Mouse (Mus musculus) right cerebral cortex, postnatal 4 days (tissue): ENCODE measurements around the gene Ampd1.
A peak's percentile ranks its signal among the peaks of the same experiment; 100 is the strongest.

Experiments used
- DNase-seq: peaks from one replicate; pipeline ENCODE4 v3.0.0-alpha.2; 2022

Ampd1 gene

GRCm38 (mm10) chr3:103073771-103074170, at the start of gene Ampd1:
Gene Ampd1 (plus strand): TSS chr3:103074014.
- no peak for DNase-seq

GRCm38 (mm10) chr3:103026174-103026573, 47.6 kb upstream of the Ampd1 start:
- no peak for DNase-seq

DNA sequence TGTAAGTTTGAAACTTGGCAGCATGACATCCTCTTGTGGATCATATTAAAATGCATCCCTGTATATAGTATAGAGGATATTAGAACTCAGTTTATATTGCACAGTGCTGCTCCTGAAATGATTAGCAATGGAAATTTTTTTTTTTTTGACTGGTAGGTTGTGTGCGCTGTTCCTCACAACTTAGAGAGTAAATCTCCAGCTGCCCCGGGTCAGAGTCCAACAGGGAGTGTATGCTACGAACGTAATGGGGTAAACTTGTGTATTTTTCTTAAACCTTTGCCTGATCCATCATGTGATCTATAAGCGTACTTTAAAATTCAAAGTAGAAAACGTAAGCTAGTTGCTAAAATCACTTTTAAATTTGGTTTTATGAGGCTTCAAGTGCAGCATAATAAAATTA, 33.5 kb upstream of the Ampd1 start:
- DNase-seq = no peak

- no peak for DNase-seq
These were observed 32.9 kb upstream of the Ampd1 start for GRCm38 (mm10) chr3:103040861-103041379.

DNA sequence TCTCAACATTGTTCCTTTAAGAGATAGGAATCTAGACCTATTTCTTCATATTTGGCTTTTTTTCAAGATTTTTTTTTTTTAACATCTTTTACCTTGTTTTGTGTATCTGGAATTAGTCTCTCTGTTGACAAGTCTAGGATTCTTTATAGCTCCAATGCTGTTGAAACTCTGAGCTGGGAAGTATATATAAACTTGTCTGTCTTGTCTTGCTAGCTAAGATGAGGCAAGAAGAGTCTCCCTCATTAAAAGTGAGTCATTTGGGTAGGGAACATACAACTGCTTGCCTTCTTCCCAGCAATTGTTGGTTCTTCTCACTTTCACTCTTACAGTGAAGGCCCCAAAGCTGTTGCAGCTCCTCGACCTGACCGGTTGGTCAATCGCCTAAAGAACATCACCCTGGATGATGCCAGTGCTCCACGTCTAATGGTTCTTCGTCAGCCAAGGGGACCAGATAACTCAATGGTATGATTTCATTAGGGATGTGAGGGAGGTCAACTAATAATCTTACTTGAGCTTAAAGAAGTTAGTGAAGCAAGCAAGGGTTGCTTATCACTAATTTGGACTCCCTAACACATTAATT, 17.7 kb upstream of the Ampd1 start:
- no peak for DNase-seq

GRCm38 (mm10) chr3:103057752-103058151, 16.1 kb upstream of the Ampd1 start:
- no peak for DNase-seq

DNA sequence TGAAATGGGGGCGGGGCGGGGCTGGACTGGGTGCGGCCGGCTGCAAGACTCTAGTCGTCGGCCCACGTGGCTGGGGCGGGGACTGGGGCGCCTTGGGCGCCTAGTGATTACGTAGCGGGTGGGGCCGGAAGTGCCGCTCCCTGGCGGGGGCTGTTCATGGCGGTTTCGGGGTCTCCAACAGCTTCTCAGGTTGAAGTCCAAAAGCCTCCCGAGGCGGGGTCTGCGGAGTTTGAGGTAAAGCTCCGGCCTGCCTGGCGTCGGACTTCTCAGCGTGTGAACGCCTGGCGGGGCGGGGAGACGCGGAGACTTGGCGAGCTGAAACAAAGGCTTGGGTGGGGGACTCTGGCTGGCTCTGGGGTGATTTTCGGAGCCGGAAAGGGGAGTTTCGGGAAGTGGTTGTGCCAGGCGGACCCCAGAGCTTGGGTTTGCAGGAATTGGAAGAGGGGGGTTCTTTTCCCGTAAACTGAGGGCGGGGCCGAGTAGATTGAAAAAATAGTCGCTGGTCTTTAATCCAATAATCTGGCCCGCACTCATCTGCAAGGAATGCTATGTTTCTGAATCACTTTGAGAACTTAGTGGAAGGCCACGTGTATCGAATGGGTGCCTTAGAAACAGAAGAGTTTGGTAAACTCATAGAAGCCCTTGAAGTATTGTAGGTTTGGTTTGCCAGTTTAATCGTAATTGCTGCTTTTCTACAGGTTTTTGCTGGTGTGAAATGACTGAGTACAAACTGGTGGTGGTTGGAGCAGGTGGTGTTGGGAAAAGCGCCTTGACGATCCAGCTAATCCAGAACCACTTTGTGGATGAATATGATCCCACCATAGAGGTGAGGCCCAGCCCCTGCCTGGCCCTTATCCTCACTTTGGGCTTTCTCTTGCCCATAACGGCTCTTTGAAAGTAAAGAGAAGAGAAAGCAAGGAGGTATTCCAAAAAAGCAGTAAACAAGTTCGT, 15.3 kb upstream of the Ampd1 start, which contains the start of gene Nras:
TSS of gene Nras (plus strand) at position 79 of the 951 bp plus-strand sequence.
- peak; percentile 98 for DNase-seq

DNA sequence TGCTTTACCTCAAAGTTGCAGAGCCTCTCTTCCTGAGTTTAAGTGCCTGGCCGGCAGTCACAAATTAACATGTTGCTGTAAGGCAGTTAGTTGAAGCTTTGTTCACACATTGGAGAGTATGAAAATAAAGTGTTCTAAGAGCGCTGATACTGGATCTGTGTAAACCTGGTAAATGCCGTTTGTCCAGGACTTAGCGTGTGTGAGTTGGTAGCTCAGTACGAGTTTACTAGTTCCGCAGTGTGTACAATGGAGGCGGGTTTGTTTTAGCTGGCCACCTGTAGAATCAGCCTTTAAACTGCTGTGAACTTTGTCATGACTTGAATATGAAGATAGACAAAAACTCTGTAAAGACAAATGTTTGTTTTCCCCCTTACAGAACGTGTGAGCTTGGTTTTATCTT, 6.9 kb upstream of the Ampd1 start:
- no peak for DNase-seq

- DNase-seq = no peak
These were observed 4.8 kb upstream of the Ampd1 start for GRCm38 (mm10) chr3:103068971-103069370.

- DNase-seq = no peak
These were observed 2.1 kb downstream of the Ampd1 start for GRCm38 (mm10) chr3:103075871-103076270.

DNA sequence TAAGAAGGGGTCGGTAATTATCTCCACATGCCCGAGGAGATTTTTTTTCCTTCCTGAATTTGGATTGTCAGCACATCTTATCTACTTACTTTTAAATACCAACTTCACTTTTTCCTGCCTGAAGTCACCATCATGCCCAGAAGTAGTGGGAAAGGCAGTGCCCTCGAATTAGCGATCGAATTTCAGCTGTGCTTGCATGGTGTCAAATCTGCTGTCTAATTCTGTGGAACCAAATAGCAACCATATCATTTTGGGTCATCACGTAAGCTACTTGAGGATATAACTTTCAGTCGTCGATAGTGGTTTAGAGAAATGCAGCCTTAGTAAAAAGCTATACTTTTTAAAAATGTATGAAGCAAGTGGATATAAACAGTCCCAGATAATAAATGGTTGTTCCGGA, 2.7 kb downstream of the Ampd1 start:
- no peak for DNase-seq

- DNase-seq = no peak
These were observed 5.5 kb downstream of the Ampd1 start for GRCm38 (mm10) chr3:103079301-103079700.

DNA sequence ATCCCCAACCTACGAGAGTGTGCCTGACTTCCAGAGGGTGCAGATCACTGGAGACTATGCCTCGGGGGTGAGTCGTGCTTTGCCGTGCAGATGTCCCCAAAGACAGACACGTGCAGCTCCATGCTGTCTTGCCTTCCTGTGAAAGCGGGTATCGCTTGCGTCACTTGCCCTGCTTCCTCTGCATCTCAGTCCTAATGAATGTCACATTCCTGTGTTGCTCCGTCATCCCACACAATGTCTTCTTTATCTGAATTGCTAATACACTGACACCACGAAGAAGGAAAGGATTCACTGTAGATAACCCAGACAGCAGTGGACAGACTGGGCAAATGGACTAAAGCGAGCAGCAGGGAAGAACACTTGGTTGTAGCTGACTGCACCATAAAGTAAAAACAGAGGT, 7.2 kb downstream of the Ampd1 start:
- no peak for DNase-seq

GRCm38 (mm10) chr3:103081861-103082453, 8.1 kb downstream of the Ampd1 start:
- DNase-seq = no peak

- DNase-seq = no peak
These were observed 8.9 kb downstream of the Ampd1 start for GRCm38 (mm10) chr3:103082761-103083160.

DNA sequence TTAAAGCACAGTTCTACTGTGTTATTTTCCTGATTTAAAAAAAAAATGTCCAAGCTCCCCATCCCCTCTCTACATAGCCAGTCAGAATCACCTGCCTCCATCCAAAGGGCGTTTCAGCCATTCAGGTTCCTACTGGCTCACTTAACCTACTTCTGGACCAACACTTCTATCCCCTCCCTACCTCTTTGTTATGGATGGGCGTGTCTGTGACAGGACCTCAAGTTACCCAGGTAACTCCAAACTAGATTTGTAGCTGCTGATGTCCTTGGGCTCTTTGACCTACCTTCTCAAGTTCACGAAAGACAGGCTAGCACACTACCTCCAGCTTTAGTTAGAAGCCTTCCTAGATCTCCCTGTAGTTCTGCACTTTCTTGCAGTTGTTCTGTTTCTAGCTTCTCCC, 12.2 kb downstream of the Ampd1 start:
- DNase-seq = no peak

GRCm38 (mm10) chr3:103091753-103092152, 17.9 kb downstream of the Ampd1 start:
- DNase-seq = no peak

DNA sequence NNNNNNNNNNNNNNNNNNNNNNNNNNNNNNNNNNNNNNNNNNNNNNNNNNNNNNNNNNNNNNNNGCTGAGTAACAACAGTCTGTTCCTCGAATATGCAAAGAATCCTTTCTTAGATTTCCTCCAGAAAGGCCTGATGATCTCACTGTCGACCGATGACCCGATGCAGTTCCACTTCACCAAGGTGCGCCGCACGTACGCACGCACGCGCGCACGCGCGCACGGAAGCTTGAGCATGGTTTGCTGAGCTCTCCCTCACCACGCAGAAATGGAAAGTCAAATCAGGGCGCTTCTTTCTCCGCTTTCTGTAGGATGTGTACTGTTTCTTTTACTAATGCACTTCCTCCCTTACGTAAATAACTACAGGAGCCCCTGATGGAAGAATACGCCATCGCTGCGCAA, 24.8 kb downstream of the Ampd1 start:
- no peak for DNase-seq

GRCm38 (mm10) chr3:103099667-103100066, 25.9 kb downstream of the Ampd1 start:
- no peak for DNase-seq

DNA sequence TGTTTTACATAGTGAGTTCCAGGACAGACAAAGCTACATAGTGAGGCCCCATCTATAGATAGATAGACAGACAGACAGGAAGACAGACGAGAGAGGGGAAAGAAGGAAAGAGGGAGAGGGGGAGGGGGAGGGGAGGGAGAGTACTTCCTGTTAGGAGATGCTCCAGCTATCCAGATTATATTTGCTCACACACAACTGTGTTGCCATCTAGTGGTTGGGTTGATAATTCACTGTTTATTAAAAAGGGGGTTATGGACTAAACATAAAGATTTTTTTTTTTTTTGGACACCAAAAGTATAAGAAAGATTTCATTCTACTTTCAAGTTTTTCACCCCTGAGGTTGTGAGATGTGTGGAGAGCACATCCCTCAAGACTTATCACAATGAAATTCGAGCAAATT, 26.9 kb downstream of the Ampd1 start:
- DNase-seq = no peak

- DNase-seq = no peak
These were observed 27.4 kb downstream of the Ampd1 start for GRCm38 (mm10) chr3:103101194-103101593.

DNA sequence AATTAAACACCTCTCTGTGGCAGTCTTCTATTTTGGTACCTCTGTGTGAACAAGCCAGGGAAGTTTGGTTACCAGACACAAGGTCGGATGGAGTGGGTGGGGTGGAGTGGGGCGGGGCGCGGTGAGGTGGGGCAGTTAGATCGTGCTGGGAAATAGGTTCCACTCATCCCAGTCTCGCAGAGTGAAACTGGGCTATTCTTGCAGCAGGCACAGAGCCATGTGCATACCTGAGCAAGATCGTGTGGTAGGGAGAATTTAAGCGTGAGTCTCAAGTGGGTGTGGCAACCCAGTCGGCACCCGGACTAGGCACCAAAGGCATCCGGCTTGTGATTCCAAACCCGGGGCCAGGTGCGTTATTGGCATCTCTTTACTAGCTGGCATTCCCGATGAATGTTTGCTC, 28.1 kb downstream of the Ampd1 start:
- no peak for DNase-seq
